Mouse (Mus musculus) mouse embryonic stem cell (cell line): ENCODE data around the gene Nrxn2.

Experiments
- in situ Hi-C, 2 experiments: fragments of 300-500 bp; cut with MboI; formaldehyde crosslinking; loops; 1 replicate in 1 of 2; 3 replicates in 1 of 2; pipeline ENCODE4 v1.14.3; 2019 to 2020; ENCODE audit warnings: low sequenced_read_pairs in 2 of 2, low pct_unique_long_range_greater_than_20kb in 1 of 2, mixed read lengths in 1 of 2; ENCODE audit not compliant: unreplicated experiment in 1 of 2

Nrxn2 gene

GRCm38 (mm10) chr19:6499860-6500635, 81.5 kb downstream of the Nrxn2 start:
- in situ Hi-C loops: no loop called here

GRCm38 (mm10) chr19:6500636-6501025, 82.1 kb downstream of the Nrxn2 start:
- in situ Hi-C loops: no loop called here

GRCm38 (mm10) chr19:6502035-6502541, 83.6 kb downstream of the Nrxn2 start:
- in situ Hi-C loops: no loop called here

GRCm38 (mm10) chr19:6502543-6503319, 84.2 kb downstream of the Nrxn2 start:
- in situ Hi-C loops: no loop called here

GRCm38 (mm10) chr19:6503926-6504655, 85.6 kb downstream of the Nrxn2 start:
- in situ Hi-C loops: no loop called here

- in situ Hi-C loops: loop anchor here in 1 of 2 experiments (5.0 kb wide), 1 partner anchor 38 kb away; the partner anchor contains the start of gene Slc22a12
These were observed 86.1 kb downstream of the Nrxn2 start for GRCm38 (mm10) chr19:6504656-6505045.

- in situ Hi-C loops: loop anchor here in 1 of 2 experiments (5.0 kb wide), 1 partner anchor 35 kb away; the partner anchor contains the start of gene Slc22a12
These were observed 88.9 kb downstream of the Nrxn2 start for GRCm38 (mm10) chr19:6507393-6507792.

- in situ Hi-C loops: loop anchor here in 1 of 2 experiments (5.0 kb wide), 1 partner anchor 32 kb away; the partner anchor contains the start of gene Slc22a12
These were observed 91.3 kb downstream of the Nrxn2 start for GRCm38 (mm10) chr19:6509881-6510280.

- in situ Hi-C loops: no loop called here
These were observed 92.0 kb downstream of the Nrxn2 start for GRCm38 (mm10) chr19:6510546-6510945.

- in situ Hi-C loops: no loop called here
These were observed 95.0 kb downstream of the Nrxn2 start for GRCm38 (mm10) chr19:6513389-6514139.

- in situ Hi-C loops: no loop called here
These were observed 96.4 kb downstream of the Nrxn2 start for GRCm38 (mm10) chr19:6514940-6515339.

GRCm38 (mm10) chr19:6515448-6515847, 96.9 kb downstream of the Nrxn2 start:
- in situ Hi-C loops: no loop called here

GRCm38 (mm10) chr19:6516153-6516552, 97.6 kb downstream of the Nrxn2 start:
- in situ Hi-C loops: no loop called here

- in situ Hi-C loops: no loop called here
These were observed 100.1 kb downstream of the Nrxn2 start for GRCm38 (mm10) chr19:6518601-6519000.

GRCm38 (mm10) chr19:6519483-6519882, 101.0 kb downstream of the Nrxn2 start:
- in situ Hi-C loops: no loop called here

- in situ Hi-C loops: no loop called here
These were observed 103.1 kb downstream of the Nrxn2 start for GRCm38 (mm10) chr19:6521630-6522029.

- in situ Hi-C loops: no loop called here
These were observed 103.8 kb downstream of the Nrxn2 start for GRCm38 (mm10) chr19:6522289-6522688.

- in situ Hi-C loops: no loop called here
These were observed 106.5 kb downstream of the Nrxn2 start for GRCm38 (mm10) chr19:6525023-6525422.
